Mouse (Mus musculus) C2C12 (cell line): ENCODE data around the gene Cacna2d3. TPM values are rescaled to one million over a fixed set of nuclear protein-coding genes. Genes with fewer than 3 reads are reported as not detected.
A peak's percentile ranks its signal among the peaks of the same experiment; 100 is the strongest.

ENCODE experiments used
- H3K27me3 ChIP-seq: one replicate; pipeline ENCODE4 v1.6.1; 2011; ENCODE audit not compliant: control insufficient read depth, insufficient read depth, insufficient read length
- H3K36me3 ChIP-seq: one replicate; pipeline ENCODE4 v1.6.1; 2011; ENCODE audit not compliant: control insufficient read depth, insufficient read depth
- H3K4me3 ChIP-seq: one replicate; pipeline ENCODE4 v1.5.1; 2011; ENCODE audit warnings: mild to moderate bottlenecking, control low read depth; ENCODE audit not compliant: poor library complexity, insufficient read depth, severe bottlenecking
- H3K79me2 ChIP-seq: one replicate; pipeline ENCODE4 v1.6.1; 2011; ENCODE audit not compliant: control insufficient read depth, insufficient read depth
- H3K79me3 ChIP-seq: one replicate; pipeline ENCODE4 v1.6.1; 2011; ENCODE audit warnings: low read depth, control low read depth
- H3ac ChIP-seq: one replicate; pipeline ENCODE3; 2011; ENCODE audit warnings: low read depth; ENCODE audit not compliant: control insufficient read depth, insufficient read length
- CEBPB ChIP-seq: IDR thresholded peaks from one replicate; pipeline ENCODE4 v1.6.1; 2011; ENCODE audit warnings: low read depth, mild to moderate bottlenecking, control low read depth, moderate library complexity
- CTCF ChIP-seq: IDR thresholded peaks from one replicate; pipeline ENCODE4 v1.5.1; 2011; ENCODE audit not compliant: control insufficient read depth, insufficient read depth, insufficient read length
- FOSL1 ChIP-seq: IDR thresholded peaks from one replicate; pipeline ENCODE4 v1.8.0; 2011; ENCODE audit warnings: mild to moderate bottlenecking, low read length; ENCODE audit not compliant: poor library complexity, insufficient read depth, severe bottlenecking
- MAX ChIP-seq: IDR thresholded peaks from one replicate; pipeline ENCODE4 v1.6.1; 2011; ENCODE audit warnings: mild to moderate bottlenecking, control low read depth
- MYOD1 ChIP-seq: IDR thresholded peaks from one replicate; pipeline ENCODE4 v1.6.1; 2011; ENCODE audit warnings: low read depth; ENCODE audit not compliant: control insufficient read depth, insufficient read length
- MYOG ChIP-seq: IDR thresholded peaks from one replicate; pipeline ENCODE4 v1.6.1; 2011; ENCODE audit not compliant: control insufficient read depth, insufficient read length; ENCODE audit errors: extremely low read depth
- USF1 ChIP-seq: IDR thresholded peaks from one replicate; pipeline ENCODE4 v1.6.1; 2011; ENCODE audit warnings: low read depth, mild to moderate bottlenecking, control low read depth, moderate library complexity
- polyA plus RNA-seq: library from polyadenylated mRNA; unstranded; fragments of >200 nt; fragmentation: generic; extraction: Trizol; gene quantifications from one replicate; pipeline ENCODE4 v1.2.1, GENCODE M21; 2012; ENCODE audit warnings: missing spikeins

The Cacna2d3 gene
- polyA plus RNA-seq, 1 experiment: not detected

GRCm38 (mm10) chr14:29393786-29394185, 327.9 kb downstream of the Cacna2d3 start:
- H3ac ChIP-seq: no peak overlapping the region
- no peaks in the 10 kb centered on the region for H3K79me2 ChIP-seq
- no peaks in the 10 kb centered on the region for H3K27me3 ChIP-seq
- no peaks in the 10 kb centered on the region for H3K79me3 ChIP-seq
- TF ChIP-seq MYOG (no peak), FOSL1 (no peak), USF1 (no peak), CEBPB (no peak), MAX (no peak), MYOD1 (no peak), CTCF (no peak)
- H3K4me3 ChIP-seq: no peak overlapping the region
- no peaks in the 10 kb centered on the region for H3K36me3 ChIP-seq

GRCm38 (mm10) chr14:29392851-29393250, 328.8 kb downstream of the Cacna2d3 start:
- Histone ChIP-seq H3K79me2 (no peaks in the 10 kb centered on the region), H3ac (no peak overlapping the region), H3K27me3 (no peaks in the 10 kb centered on the region), H3K4me3 (no peak overlapping the region), H3K79me3 (no peaks in the 10 kb centered on the region), H3K36me3 (no peaks in the 10 kb centered on the region)
- no peak for TF ChIP-seq CTCF
- no peak for TF ChIP-seq USF1
- TF ChIP-seq FOSL1: no peak
- no peak for TF ChIP-seq MAX
- no peak for TF ChIP-seq MYOD1
- TF ChIP-seq CEBPB: no peak
- no peak for TF ChIP-seq MYOG

- H3K79me3 ChIP-seq: no peaks in the 10 kb centered on the region
- H3ac ChIP-seq: no peak overlapping the region
- H3K79me2 ChIP-seq: no peaks in the 10 kb centered on the region
- TF ChIP-seq MYOG (no peak), MYOD1 (no peak), FOSL1 (no peak), MAX (no peak), CTCF (no peak), CEBPB (no peak)
- H3K36me3 ChIP-seq: no peaks in the 10 kb centered on the region
- no peaks in the 10 kb centered on the region for H3K27me3 ChIP-seq
- H3K4me3 ChIP-seq: no peak overlapping the region
Measured at GRCm38 (mm10) chr14:29391489-29391888, 330.2 kb downstream of the Cacna2d3 start.

GRCm38 (mm10) chr14:29387761-29388160, 333.9 kb downstream of the Cacna2d3 start:
- no peaks in the 10 kb centered on the region for H3K36me3 ChIP-seq
- no peak overlapping the region for H3ac ChIP-seq
- TF ChIP-seq USF1 (no peak), MYOD1 (no peak), MYOG (no peak)
- H3K27me3 ChIP-seq: no peaks in the 10 kb centered on the region
- no peak overlapping the region for H3K4me3 ChIP-seq
- no peaks in the 10 kb centered on the region for H3K79me3 ChIP-seq
- no peaks in the 10 kb centered on the region for H3K79me2 ChIP-seq

GRCm38 (mm10) chr14:29385500-29385899, 336.2 kb downstream of the Cacna2d3 start:
- Histone ChIP-seq H3K79me3 (no peaks in the 10 kb centered on the region), H3K36me3 (no peaks in the 10 kb centered on the region), H3K79me2 (no peaks in the 10 kb centered on the region), H3ac (no peak overlapping the region), H3K4me3 (no peak overlapping the region), H3K27me3 (no peaks in the 10 kb centered on the region)
- no peak for TF ChIP-seq MYOG
- TF ChIP-seq CEBPB: peak; percentile 68

GRCm38 (mm10) chr14:29382786-29383185, 338.9 kb downstream of the Cacna2d3 start:
- no peak overlapping the region for H3K4me3 ChIP-seq

More at GRCm38 (mm10) chr14:29382786-29383185, 338.9 kb downstream of the Cacna2d3 start:
- H3K27me3 ChIP-seq: no peaks in the 10 kb centered on the region
- no peak overlapping the region for H3ac ChIP-seq
- H3K79me3 ChIP-seq: no peaks in the 10 kb centered on the region
- no peaks in the 10 kb centered on the region for H3K36me3 ChIP-seq
- TF ChIP-seq CTCF: no peak
- no peak for TF ChIP-seq CEBPB
- no peak for TF ChIP-seq MAX
- TF ChIP-seq MYOG: no peak
- no peak for TF ChIP-seq MYOD1
- TF ChIP-seq FOSL1: no peak
- no peak for TF ChIP-seq USF1
- H3K79me2 ChIP-seq: no peaks in the 10 kb centered on the region
